Mouse (Mus musculus) E14TG2a.4 (cell line): Measurements from ENCODE around the gene Wsb2.

Experiments used
- CTCF ChIP-seq: conservative IDR thresholded peaks from 2 replicates; pipeline ENCODE4 v1.5.1; 2014; ENCODE audit warnings: low read length
- NANOG ChIP-seq: IDR thresholded peaks from 2 replicates; pipeline ENCODE4 v1.6.1; 2014; ENCODE audit warnings: borderline replicate concordance, low read length, mixed read lengths
- POU5F1 ChIP-seq: IDR thresholded peaks from 2 replicates; pipeline ENCODE4 v1.6.1; 2014; ENCODE audit warnings: low read length, borderline replicate concordance

GRCm38 (mm10) chr5:117414611-117415010 is 57.5 kb downstream of the Wsb2 start:
- TF ChIP-seq POU5F1 (no peak), CTCF (no peak), NANOG (no peak)
